Mouse (Mus musculus): ENCODE measurements around the gene Clp1. TPM values are rescaled to one million over a fixed set of nuclear protein-coding genes. Genes with fewer than 3 reads are reported as not detected.

The Clp1 gene
- 1 to 10 TPM; 7.4 to 7.9 TPM for total RNA-seq (2021)

DNA sequence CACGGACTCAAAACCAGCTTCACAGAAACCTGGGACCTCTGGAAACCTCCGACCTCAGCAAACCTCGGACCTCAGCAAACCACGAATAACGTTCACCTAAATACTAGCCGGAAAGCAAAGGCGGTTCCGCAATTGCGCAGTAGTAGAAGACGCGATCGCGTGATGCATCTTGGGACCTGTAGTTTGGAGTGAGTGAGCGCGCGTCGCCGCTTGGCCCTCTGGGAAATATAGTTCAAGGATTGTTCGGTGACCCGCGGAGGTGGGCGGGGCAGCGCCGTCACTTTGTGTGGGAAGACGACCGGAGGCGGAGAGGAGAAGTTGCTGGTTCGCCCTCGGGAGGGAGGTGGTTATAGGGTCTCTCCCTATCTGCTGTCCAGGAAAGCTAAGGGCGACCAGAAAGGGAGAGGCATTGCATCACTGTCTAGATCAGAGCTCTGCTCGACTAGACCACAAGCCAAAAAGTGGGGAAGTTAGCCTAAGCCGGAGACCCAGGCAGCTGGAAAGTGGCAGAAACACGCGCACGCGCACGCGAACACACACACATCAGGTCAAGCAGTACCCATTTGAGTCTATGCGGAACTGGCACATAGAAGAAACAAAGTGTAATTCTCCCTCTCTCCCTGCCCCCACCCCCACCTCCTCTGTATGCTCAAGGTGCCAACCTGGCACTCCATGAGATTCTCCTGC, at the start of gene Clp1:
TSS of gene Clp1 (minus strand) at position 179 of the 687 bp plus-strand sequence.
- DNase-seq, result peak; percentile 96

DNA sequence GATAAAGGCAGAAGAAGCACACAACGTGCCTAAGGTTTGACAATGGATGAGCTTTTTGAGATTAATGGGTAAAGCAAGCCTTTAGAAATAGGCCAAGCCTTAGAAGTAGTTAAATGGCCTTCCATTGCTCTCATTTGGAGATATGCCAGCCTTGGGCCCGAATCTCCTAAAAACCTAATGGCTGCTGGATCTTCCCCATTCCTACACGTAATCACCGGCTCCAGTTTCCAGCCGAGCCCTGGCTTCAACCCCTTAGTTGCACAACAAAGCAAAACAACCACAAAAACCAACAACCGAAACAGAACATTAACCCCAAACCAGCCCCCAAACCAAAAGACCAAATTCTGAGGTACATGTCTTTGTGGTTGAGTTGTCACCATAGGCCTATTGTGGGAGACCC, 48.5 kb upstream of the Clp1 start:
- no peak for DNase-seq

DNA sequence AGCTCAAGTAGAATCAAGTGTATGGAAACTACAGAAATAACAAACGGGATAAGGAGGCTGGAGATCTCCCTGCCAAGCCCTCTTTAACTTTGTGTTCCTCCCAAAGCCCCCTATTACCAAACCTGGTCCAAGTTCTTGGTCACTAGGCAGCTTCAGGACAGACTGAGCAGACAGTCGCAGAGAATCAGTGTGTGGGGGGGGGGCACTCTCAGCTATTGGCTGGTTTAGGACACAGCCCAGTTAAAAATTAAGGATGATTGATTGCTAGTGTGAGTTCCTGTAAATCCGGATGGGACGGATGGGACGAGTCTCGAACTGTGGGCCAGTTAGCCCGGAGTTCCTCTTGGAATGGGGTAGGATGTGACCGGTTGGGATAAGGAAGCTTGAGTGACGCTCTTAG, 48.1 kb upstream of the Clp1 start, which contains the start of gene Serping1:
TSS of gene Serping1 (minus strand) at position 204 of the 400 bp plus-strand sequence.
- DNase-seq, result no peak

- DNase-seq, result peak; percentile 78
Observed at GRCm38 (mm10) chr2:84774751-84775150, 47.6 kb upstream of the Clp1 start.

DNA sequence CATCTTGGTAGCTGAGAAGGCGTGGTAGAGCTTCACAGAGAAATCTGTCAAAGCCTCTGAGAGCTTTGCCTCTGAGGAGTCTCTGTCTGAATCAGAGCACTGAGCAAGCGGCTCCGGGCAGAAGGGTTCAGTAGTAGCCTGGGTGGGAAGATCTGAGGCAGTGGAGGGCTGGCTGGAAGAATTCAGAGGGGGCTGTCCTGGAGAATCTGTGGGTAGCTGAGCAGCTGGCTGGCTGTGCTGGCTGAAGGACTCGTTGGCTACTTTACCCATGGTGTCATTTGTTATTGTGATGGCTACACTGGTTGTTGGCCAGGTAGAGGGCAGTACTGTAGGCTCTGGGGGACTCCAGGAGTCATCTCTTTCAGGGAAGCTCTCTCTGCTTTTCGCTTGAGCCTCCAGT, 46.0 kb upstream of the Clp1 start:
- DNase-seq, result no peak

DNA sequence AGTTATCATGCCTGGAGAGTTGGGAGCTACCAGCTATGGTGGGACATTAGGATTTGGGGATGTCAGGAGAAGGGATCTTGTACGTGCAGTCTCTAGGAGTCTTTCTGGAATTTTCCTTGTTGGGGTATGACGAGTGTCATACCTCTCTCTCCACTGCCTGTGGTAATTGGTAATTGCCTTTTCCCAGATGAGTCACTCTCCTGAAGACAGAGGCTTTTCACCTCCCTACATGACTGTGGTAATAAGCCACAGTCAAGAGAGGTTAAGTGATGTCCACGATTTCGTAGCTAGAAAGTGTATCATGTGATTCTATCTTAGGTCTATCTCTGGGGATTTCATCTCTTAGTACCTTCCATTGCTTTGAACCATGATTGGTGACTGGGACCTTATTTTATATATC, 45.3 kb upstream of the Clp1 start:
- DNase-seq, result no peak

DNA sequence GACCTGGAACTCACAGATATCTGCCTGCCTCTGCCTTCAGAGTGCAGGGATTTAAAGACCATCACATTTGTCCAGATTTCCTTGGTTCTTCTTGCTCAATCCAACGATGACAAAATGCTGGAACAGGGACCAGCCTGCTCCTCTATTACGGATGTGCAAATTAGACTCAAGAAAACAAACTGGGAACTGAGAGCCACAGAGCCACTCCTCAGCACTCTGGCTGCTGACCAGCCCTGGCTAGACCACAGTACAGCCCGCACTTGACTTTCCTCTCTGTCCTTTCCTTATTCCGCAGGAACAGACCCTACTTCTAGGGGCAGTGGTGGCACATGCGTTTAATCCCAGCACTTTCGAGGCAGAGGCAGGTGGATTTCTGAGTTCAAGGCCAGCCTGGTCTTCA, 43.4 kb upstream of the Clp1 start:
- no peak for DNase-seq

DNA sequence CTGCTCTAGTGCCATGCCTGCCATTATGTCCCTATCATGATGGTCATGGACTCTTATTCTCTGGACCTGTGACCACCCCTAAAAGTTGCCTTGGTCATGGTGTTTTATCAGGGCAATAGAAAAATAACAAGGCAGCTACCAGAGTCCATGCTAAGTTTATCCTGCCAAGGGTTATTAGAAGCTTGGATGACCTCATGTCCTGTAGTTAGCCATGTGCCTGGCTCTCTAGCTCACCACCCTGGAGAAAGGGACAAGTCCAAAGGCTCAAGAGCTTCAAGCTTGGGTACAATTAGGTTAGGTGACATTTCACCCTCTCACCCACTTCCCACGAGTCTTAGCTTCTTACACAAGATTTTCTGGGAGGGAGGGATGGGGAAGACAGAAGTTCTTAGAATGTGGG, 35.7 kb upstream of the Clp1 start:
- DNase-seq, result no peak

DNA sequence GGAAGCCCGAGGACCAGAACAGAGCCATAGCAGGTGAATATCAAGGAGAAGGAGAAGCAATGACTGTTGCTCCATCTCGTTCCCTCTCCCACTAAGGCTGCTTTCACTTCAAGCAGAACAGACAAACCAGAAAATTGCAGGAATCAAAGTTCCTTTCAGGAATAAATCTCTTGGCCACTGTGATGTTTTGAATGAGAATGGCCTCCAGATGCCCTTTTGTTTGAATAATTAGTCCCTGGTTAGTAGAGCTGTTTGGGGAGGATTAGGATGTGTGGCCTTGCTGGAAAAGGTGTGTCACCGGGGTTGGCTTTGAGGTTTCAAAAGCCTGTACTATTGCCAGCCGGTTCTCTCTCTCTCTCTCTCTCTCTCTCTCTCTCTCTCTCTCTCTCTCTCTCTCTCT, 35.1 kb upstream of the Clp1 start:
- DNase-seq, result no peak

- no peak for DNase-seq
Observed at GRCm38 (mm10) chr2:84761840-84762239, 34.7 kb upstream of the Clp1 start.

GRCm38 (mm10) chr2:84761309-84761708, 34.2 kb upstream of the Clp1 start:
- DNase-seq, result no peak

GRCm38 (mm10) chr2:84760777-84761176, 33.6 kb upstream of the Clp1 start:
- DNase-seq, result no peak

DNA sequence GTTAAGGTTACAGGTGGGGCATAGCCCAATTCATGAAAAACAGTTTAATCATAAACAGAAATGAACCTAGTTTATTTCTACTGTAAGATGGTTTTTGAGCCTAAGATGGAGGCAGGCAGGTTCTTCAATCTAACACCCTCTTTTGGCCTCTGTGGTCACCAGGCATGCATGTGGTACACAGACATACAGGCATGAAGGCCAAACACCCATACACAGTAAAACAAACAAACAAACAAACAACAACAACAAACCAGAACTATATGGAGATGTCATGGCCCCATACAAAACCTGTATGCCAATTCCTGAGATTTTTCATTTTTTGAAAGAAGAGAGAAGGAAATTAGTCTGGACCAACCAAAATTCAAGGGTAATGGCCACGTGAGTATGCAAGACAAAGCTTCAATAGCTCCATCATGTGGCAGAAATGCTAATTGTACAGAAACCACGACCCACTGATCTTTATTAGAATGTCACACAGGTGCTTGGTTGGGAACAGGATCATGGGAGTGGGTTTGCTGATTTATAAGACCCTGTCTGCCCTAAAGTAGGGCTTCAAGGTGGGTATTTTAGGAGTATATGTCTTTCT, 31.5 kb upstream of the Clp1 start:
- peak; percentile 56 for DNase-seq

DNA sequence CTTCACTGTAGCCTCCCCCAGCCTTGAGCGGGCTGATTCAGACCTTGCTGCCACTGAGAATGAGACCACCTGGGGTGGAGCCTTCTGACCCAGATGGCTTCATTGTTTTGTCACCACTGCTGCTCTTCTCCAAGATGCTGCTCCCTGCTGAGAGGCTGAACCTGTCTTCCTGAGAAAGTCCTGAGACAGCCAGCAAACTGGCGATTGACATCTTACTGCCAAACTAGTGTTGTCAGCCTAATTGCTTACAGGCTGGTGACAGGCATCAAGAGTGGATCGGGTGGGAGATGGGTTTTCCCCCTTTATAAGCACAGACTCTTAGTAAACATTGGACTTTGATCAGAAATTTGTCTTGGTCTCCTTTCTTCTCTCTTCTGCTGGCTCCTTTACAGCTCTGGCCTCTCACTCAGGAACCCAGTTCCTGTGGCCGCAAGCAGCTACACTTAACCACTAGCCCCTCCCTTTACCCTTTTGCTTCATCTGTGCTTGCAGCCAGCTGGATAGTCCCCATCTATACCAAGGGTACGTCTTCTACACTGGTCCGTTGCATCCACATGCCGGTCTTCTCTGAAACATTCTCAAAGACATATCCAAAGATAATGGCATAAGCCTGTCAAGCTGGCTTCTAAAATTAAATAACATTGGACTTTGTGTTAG, 30.0 kb upstream of the Clp1 start:
- no peak for DNase-seq

GRCm38 (mm10) chr2:84756245-84756644, 29.1 kb upstream of the Clp1 start:
- DNase-seq, result no peak

DNA sequence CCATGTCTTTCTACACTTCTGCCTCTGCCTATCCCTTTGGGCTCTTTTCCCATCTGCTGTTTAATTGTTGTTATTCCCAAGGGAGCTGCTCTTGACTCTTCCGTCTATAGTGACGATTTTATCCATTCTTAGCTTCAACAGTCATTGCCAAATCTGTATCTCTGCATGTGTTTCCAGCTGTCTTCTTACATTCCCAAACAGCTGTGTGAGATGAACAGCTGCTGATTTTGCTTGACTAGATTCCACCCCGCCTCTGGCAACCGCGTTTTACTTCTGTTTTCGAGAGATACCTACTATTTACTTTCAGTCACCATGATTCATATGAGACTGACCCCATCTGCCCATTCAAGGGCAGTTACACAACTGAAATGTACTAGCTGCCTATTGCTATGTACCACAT, 23.0 kb upstream of the Clp1 start:
- DNase-seq, result peak; percentile 32

GRCm38 (mm10) chr2:84744126-84744525, 17.0 kb upstream of the Clp1 start:
- peak; percentile 36 for DNase-seq

GRCm38 (mm10) chr2:84743561-84743960, 16.4 kb upstream of the Clp1 start, which contains the start of gene Gm19426:
Gm19426 (minus strand) TSS chr2:84743655.
- DNase-seq, result peak; percentile 88

DNA sequence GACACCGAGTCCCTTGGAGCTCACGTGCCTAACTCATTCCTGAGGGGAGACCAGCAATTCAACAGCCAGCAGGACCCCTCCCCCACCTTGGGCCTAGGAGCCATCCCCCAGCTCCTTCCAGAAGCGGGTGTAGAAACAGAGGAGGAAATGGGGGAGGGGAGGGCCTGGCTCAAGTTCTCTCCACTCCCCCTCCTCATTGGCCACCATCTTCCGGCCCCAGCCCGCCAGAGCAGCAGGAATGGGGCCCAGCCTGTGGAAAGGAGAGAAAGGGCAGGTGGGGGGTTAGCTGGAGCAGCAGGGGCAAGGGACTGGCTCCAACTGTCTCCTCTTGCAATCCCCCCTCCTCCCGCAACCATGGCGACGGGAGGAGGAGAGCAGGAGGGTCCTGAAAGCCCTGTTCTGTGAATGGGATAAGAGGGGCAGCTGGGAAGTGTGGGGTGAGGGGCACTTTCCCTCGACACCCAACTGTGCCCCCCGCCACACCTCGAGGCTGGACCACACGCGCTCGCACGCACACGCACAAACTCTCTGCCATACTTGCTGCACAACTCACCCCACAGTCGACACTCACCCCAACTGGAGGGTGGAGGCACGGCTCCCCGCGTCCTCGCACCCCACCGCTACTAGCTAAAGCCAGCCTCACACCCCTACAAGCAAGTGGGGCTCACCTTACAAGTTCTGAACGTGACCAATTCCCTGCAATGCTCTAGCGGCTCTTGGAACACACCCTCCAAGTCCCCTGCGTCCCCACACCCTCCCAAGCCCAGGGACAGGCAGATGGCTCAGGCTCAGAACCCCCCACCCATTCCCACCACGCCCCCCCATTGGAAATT, 15.5 kb upstream of the Clp1 start:
- DNase-seq, result peak; percentile 59

DNA sequence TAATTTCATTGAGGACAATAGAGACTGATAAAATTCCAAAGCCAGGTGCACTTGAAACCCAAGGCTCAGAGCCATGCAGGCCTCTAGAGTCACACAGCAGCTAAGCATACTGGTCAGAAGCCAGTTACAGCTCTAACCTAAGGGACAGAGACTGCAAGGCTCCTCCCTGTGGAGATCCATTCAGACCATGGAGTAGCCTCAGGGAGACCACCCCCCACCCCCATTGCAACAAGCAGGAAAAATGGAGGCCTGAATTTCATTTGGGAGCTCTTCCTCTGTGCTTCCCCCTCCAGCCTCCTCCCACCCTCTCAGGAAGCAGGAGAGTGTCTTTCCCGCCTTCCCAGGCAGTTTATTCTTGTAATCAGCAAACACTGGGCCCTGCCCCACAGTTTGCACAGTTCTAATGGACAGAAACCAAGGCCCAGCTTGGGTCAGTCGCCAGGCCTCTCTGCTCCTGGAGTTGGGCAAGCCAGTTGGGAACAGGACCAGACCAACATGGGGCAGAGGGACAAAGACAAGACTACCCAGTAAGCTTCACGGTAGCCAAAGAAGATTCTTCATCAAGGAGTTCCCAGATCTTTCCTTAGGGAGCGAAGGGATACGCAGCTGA, 14.8 kb upstream of the Clp1 start:
- DNase-seq, result peak; percentile 34

GRCm38 (mm10) chr2:84740608-84741333, 13.6 kb upstream of the Clp1 start:
- peak; percentile 46 for DNase-seq

Data from heart, postnatal 4 days (tissue).